Mouse (Mus musculus) embryonic facial prominence, embryonic 12.5 days (tissue): Measurements from ENCODE around the gene Asgr2. TPM values are rescaled to one million over a fixed set of nuclear protein-coding genes. Genes with fewer than 3 reads are reported as not detected.
A peak's percentile ranks its signal among the peaks of the same experiment; 100 is the strongest.

ENCODE experiments used
- ATAC-seq: fragments of 200-750 bp; cut with Nextera tagmentation; 2 replicates; pipeline ENCODE4 v1.8.0; 2017; ENCODE audit not compliant: insufficient number of reproducible peaks, insufficient read depth, low FRiP score, low TSS enrichment
- H3K27ac ChIP-seq: fragments of 300-500 bp; sonication (generic); 2 replicates; pipeline ENCODE4 v1.5.1; 2016; ENCODE audit warnings: mild to moderate bottlenecking
- H3K27me3 ChIP-seq: fragments of 300-500 bp; sonication (generic); 2 replicates; pipeline ENCODE4 v1.6.1; 2016; ENCODE audit warnings: mild to moderate bottlenecking, moderate library complexity
- H3K36me3 ChIP-seq: fragments of 300-500 bp; sonication (generic); 2 replicates; pipeline ENCODE4 v1.6.1; 2016; ENCODE audit warnings: mild to moderate bottlenecking
- H3K4me1 ChIP-seq: fragments of 300-500 bp; sonication (generic); 2 replicates; pipeline ENCODE4 v1.6.1; 2016
- H3K4me2 ChIP-seq: fragments of 300-500 bp; sonication (generic); replicated peaks from 2 replicates; pipeline ENCODE4 v1.6.1; 2016; ENCODE audit warnings: mild to moderate bottlenecking, moderate library complexity
- H3K4me3 ChIP-seq: fragments of 300-500 bp; sonication (generic); 2 replicates; pipeline ENCODE4 v1.5.1; 2016; ENCODE audit warnings: mild to moderate bottlenecking
- H3K9ac ChIP-seq: fragments of 300-500 bp; sonication (generic); 2 replicates; pipeline ENCODE4 v1.6.1; 2016; ENCODE audit warnings: mild to moderate bottlenecking, moderate library complexity
- H3K9me3 ChIP-seq: fragments of 300-500 bp; sonication (generic); 2 replicates; pipeline ENCODE4 v1.6.1; 2016; ENCODE audit warnings: mild to moderate bottlenecking, moderate library complexity
- WGBS: fragments of 180-500 bp; shearing (Covaris S2); methylation state at CpG from one replicate; pipeline ENCODE4 v1.1.7; 2016; 5-methylcytosine and 5-hydroxymethylcytosine counted together
- polyA plus RNA-seq: library from polyadenylated mRNA; unstranded; fragments of >200 nt; fragmentation: Nextera tagmentation; extraction: Ambion mirVana; gene quantifications from 2 replicates; pipeline ENCODE4 v1.2.1, GENCODE M21; 2016

Asgr2 gene
- not detected in 2 replicates for polyA plus RNA-seq

GRCm38 (mm10) chr11:70091986-70092783 is at the start of gene Asgr2:
Asgr2 (plus strand) TSS chr11:70092644.
- H3K4me2 ChIP-seq = no peak within 1 kb of the TSS
- H3K9ac ChIP-seq = no peak within 1 kb of the TSS
- H3K9me3 ChIP-seq = no peaks in the 10 kb centered on the region
- WGBS = 76% methylated on average over 12 of the region's 12 CpGs
- H3K27me3 ChIP-seq = no peaks in the 10 kb centered on the region
- ATAC-seq = no peak
- no peaks in the 10 kb centered on the region for H3K4me1 ChIP-seq
- no peaks in the 10 kb centered on the region for H3K36me3 ChIP-seq
- H3K27ac ChIP-seq = no peak within 1 kb of the TSS
- H3K4me3 ChIP-seq = no peak within 1 kb of the TSS

GRCm38 (mm10) chr11:70043665-70044064 is 48.8 kb upstream of the Asgr2 start:
- WGBS = 78% methylated on average over 7 of the region's 7 CpGs
- Histone ChIP-seq H3K4me2 (no peak overlapping the region), H3K4me3 (no peak overlapping the region), H3K4me1 (no peaks in the 10 kb centered on the region), H3K27me3 (no peaks in the 10 kb centered on the region), H3K9me3 (no peaks in the 10 kb centered on the region), H3K9ac (no peak overlapping the region), H3K36me3 (peaks cover 63% of the 10 kb centered on the region), H3K27ac (no peak overlapping the region)
- no peak for ATAC-seq

DNA sequence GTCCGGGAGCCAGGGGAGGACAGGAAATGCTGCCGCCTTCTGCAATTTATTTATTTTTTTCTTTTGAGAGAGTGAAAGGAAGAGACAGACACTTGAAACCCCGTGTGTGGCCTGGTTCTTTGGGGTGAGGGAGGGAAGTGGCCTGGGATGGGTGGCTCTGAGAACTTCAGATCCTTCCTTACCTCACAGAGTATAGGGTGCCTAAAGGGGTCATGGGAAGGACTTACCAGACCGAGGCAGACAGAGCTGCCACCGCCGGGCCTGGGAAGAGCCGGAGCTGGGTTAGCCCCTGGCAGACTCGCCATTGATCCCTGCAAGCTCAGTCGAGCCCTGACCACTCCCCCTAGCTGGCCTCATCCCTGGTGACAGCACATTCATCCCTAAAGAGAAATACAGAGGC is 47.0 kb upstream of the Asgr2 start:
- no peak overlapping the region for H3K9ac ChIP-seq
- peaks cover 46% of the 10 kb centered on the region for H3K36me3 ChIP-seq
- H3K27me3 ChIP-seq = no peaks in the 10 kb centered on the region
- H3K9me3 ChIP-seq = no peaks in the 10 kb centered on the region
- H3K4me2 ChIP-seq = no peak overlapping the region
- H3K27ac ChIP-seq = peak overlapping the region; percentile 17; the same call in 1 of the 2 replicates
- H3K4me1 ChIP-seq = no peaks in the 10 kb centered on the region
- ATAC-seq = 0 out of 2 replicates have a peak, but pooled peaks have one; percentile 29
- no peak overlapping the region for H3K4me3 ChIP-seq
- WGBS = 23% methylated on average over 9 of the region's 9 CpGs

DNA sequence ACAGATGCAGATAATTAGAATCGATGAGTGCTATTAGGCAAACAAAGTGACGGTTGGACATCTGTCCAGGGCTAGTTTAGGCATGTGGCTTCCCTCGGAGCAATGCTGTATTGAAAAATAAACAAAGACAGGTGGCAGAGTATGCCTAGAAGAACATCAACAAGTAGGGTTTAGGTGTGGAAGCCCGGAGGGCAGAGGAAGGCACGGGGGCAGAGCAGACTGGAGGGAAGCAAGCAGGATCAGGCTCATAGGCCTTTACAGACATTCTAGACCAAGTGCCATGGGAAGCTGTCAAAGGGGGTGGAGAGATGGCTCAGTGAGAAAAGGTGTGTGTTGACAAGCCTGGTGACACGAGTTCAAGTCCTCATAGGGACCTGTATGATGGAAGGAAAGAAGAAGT is 43.1 kb upstream of the Asgr2 start:
- WGBS = 31% methylated on average over 6 of the region's 6 CpGs
- no peak for ATAC-seq
- no peak overlapping the region for H3K4me3 ChIP-seq
- no peaks in the 10 kb centered on the region for H3K27me3 ChIP-seq
- no peaks in the 10 kb centered on the region for H3K4me1 ChIP-seq
- no peak overlapping the region for H3K4me2 ChIP-seq
- H3K27ac ChIP-seq = no peak overlapping the region
- peaks cover 9% of the 10 kb centered on the region; the same call in 1 of the 2 replicates for H3K36me3 ChIP-seq
- H3K9ac ChIP-seq = no peak overlapping the region
- no peaks in the 10 kb centered on the region for H3K9me3 ChIP-seq

- no peak overlapping the region for H3K27ac ChIP-seq
- H3K4me3 ChIP-seq = no peak overlapping the region
- H3K4me1 ChIP-seq = no peaks in the 10 kb centered on the region
- no peaks in the 10 kb centered on the region for H3K9me3 ChIP-seq
- no peak for ATAC-seq
- H3K36me3 ChIP-seq = peaks cover 5% of the 10 kb centered on the region; the same call in 1 of the 2 replicates
- peaks cover under 1% of the 10 kb centered on the region; the same call in 1 of the 2 replicates for H3K27me3 ChIP-seq
- no peak overlapping the region for H3K9ac ChIP-seq
- no peak overlapping the region for H3K4me2 ChIP-seq
- 63% methylated on average over 10 of the region's 10 CpGs for WGBS
Observed at GRCm38 (mm10) chr11:70049816-70050215, 42.6 kb upstream of the Asgr2 start.

DNA sequence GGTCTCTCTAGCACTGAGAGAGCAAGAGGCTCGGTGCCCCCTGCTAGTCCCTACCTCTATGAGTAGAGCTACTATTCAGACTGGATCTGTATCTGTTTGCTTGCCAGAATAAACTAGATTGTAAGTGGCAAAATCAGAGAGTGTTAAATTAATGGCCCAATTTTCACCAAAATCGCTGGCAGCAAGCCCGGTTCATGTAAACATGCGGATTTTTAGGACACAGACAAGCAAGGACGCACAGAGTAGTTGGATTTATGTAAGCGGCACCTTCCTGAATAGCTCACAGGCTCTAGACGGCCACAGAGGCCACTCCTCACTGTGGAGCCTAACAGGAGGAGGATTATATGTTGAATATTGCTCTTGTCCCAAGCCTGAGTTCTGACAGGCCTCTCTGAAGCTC is 39.3 kb upstream of the Asgr2 start:
- Histone ChIP-seq H3K4me3 (no peak overlapping the region), H3K9ac (no peak overlapping the region), H3K36me3 (no peaks in the 10 kb centered on the region), H3K4me1 (peaks cover 6% of the 10 kb centered on the region; the same call in 1 of the 2 replicates), H3K9me3 (no peaks in the 10 kb centered on the region), H3K27me3 (peaks cover 4% of the 10 kb centered on the region; the same call in 1 of the 2 replicates), H3K27ac (no peak overlapping the region), H3K4me2 (no peak overlapping the region)
- 72% methylated on average over 7 of the region's 7 CpGs for WGBS
- ATAC-seq = no peak

DNA sequence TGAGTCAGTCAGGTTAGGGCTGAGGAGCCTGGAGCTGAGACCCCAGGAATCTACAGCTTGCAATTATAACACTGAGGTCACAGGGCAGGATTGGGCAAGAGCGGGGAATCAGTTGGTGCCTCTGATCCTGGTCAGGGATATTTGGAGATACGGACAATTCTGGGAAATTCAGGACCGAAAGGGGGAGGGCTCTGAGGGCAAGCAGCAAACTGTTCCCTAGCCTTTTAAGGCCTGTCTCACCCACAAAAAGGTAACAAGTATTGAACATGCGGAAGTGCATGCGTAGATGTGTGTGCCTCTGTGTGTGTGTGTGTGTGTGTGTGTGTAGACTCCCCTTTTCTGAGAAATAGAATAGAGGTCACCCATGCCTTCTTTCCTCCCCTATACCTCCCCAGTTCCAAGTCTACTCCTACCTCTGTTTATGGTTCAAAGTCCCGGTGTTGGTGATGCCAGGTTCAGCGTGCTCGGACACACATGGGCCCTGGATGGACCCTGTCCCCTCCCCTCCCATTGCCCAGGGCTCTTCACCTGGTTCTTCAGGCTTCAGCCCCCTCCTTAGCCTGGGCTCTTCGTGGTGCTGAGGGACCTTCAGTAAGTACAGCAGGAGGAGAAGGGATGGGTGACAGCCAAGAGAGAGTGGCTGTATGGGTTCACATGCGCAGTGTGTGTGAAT is 38.4 kb upstream of the Asgr2 start, which contains the start of gene Asgr1:
TSS of gene Asgr1 (plus strand) at position 188 of the 673 bp plus-strand sequence.
- no peak within 1 kb of the TSS for H3K9ac ChIP-seq
- H3K27ac ChIP-seq = no peak within 1 kb of the TSS
- no peak within 1 kb of the TSS for H3K4me3 ChIP-seq
- no peak for ATAC-seq
- H3K4me2 ChIP-seq = no peak within 1 kb of the TSS
- no peaks in the 10 kb centered on the region for H3K9me3 ChIP-seq
- H3K27me3 ChIP-seq = peaks cover 4% of the 10 kb centered on the region; the same call in 1 of the 2 replicates
- H3K4me1 ChIP-seq = peaks cover 6% of the 10 kb centered on the region; the same call in 1 of the 2 replicates
- no peaks in the 10 kb centered on the region for H3K36me3 ChIP-seq
- 74% methylated on average over 10 of the region's 10 CpGs for WGBS

DNA sequence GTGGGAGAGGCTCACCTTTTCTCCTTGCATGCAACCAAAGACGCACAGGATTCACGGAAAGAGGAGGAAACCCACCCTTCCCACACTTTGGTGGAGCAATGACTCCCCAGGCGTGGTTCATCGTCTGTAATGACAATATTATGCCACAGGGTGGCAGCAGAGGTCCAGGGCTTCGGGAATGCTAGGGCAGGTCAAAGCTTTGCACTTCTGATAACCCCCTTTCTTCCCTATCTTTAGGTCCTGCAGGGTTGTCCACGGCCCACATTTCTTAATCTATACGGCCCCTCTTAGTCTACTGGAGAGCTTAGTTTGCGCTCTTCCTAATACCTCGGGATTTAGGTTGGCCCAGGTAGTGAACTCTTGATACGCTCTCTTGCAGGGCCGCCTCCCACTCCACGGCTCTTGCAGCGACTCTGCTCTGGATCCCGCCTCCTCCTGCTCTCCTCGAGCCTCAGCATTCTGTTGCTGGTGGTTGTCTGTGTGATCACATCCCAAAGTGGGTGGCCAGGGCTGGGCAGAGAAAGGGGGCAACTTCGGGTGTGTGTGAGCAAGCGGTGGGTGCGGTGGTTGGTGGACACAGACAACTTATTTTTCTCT is 36.7 kb upstream of the Asgr2 start:
- H3K4me2 ChIP-seq = peak overlapping the region; percentile 26; the same call in 1 of the 2 replicates
- 28% methylated on average over 18 of the region's 18 CpGs for WGBS
- 0 out of 2 replicates have a peak overlapping the region, but pooled peaks have one; percentile 36 for H3K9ac ChIP-seq
- no peaks in the 10 kb centered on the region for H3K36me3 ChIP-seq
- H3K27me3 ChIP-seq = peaks cover 4% of the 10 kb centered on the region; the same call in 1 of the 2 replicates
- ATAC-seq = peak; percentile 48; the same call in 1 of the 2 replicates
- H3K9me3 ChIP-seq = no peaks in the 10 kb centered on the region
- H3K27ac ChIP-seq = no peak overlapping the region
- H3K4me3 ChIP-seq = no peak overlapping the region
- peaks cover 6% of the 10 kb centered on the region; the same call in 1 of the 2 replicates for H3K4me1 ChIP-seq

DNA sequence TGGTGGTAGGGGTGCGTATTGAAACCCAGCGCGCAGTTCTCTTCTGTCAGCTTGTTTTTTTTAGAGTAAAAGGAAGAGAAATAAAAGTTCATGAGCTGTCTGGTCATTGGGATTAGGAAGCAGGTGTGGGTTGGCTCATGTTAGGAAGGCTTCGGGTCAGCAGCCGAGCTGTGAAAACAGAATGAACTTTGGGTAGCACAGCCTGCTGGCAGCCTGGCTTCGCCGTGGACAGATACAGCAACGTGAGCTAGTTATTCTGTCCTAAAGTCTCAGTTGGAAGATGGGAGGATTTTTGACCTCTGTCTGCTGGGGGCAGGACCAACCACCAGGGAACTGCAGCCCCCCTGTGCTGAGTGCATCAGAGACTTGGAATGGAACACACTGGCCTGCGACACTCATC is 34.6 kb upstream of the Asgr2 start:
- ATAC-seq = no peak
- no peaks in the 10 kb centered on the region for H3K36me3 ChIP-seq

DNA sequence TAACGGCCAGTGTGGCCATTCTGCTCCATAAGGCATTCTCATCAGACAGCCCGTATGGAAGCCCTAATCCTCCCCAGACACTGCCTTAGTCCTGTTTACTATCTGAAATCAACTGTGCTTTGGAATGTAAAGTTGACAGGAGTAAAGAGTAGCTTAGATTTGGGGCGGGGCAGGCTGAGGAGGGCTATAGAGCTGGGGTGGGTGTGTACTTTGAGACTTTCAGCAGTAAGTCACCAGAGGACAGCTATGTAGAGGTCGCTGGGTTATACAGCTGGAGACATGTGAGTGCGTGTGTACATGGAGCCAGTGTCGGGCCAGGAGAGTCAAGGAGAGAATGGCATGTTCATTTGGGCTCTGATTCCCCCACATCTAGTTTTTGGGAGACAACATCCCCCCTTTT is 32.5 kb upstream of the Asgr2 start:
- peaks cover 3% of the 10 kb centered on the region; the same call in 1 of the 2 replicates for H3K27me3 ChIP-seq
- ATAC-seq = no peak
- no peaks in the 10 kb centered on the region for H3K36me3 ChIP-seq
- WGBS = 54% methylated on average over 6 of the region's 6 CpGs
- H3K27ac ChIP-seq = no peak overlapping the region
- no peak overlapping the region for H3K9ac ChIP-seq
- no peak overlapping the region for H3K4me3 ChIP-seq
- no peaks in the 10 kb centered on the region for H3K9me3 ChIP-seq
- H3K4me1 ChIP-seq = peaks cover 6% of the 10 kb centered on the region; the same call in 1 of the 2 replicates
- H3K4me2 ChIP-seq = no peak overlapping the region

More for the DNA sequence above, 34.6 kb upstream of the Asgr2 start:
- Histone ChIP-seq H3K9me3 (no peaks in the 10 kb centered on the region), H3K27ac (no peak overlapping the region), H3K4me2 (no peak overlapping the region), H3K27me3 (peaks cover 4% of the 10 kb centered on the region; the same call in 1 of the 2 replicates), H3K4me1 (peaks cover 6% of the 10 kb centered on the region; the same call in 1 of the 2 replicates), H3K9ac (no peak overlapping the region), H3K4me3 (no peak overlapping the region)
- 77% methylated on average over 9 of the region's 9 CpGs for WGBS

DNA sequence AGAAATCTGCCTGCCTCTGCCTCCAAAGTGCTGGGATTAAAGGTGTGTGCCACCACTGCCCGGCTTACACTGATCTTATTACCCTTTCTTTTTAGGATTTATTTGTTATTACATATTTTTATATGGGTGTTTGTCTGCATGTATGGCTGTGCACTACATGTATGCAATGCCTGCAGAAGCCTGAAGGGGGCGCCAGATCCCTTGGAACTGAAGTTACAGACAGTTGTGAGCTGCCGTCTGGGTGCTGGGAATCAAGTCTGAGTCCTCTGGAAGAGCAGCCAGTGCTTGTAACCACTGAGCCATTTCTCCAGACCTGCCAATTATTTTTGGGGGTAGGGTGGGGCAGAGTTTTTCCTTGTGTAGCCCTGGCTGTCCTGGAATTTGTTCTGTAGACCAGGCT is 29.4 kb upstream of the Asgr2 start:
- Histone ChIP-seq H3K4me1 (peaks cover 5% of the 10 kb centered on the region; the same call in 1 of the 2 replicates), H3K36me3 (no peaks in the 10 kb centered on the region), H3K9ac (no peak overlapping the region), H3K27me3 (no peaks in the 10 kb centered on the region), H3K27ac (no peak overlapping the region), H3K9me3 (no peaks in the 10 kb centered on the region), H3K4me3 (no peak overlapping the region), H3K4me2 (no peak overlapping the region)
- 68% methylated on average over 3 of the region's 3 CpGs for WGBS
- ATAC-seq = no peak
